Mouse (Mus musculus): ENCODE results near the gene Pacsin2.

Pacsin2 gene

DNA sequence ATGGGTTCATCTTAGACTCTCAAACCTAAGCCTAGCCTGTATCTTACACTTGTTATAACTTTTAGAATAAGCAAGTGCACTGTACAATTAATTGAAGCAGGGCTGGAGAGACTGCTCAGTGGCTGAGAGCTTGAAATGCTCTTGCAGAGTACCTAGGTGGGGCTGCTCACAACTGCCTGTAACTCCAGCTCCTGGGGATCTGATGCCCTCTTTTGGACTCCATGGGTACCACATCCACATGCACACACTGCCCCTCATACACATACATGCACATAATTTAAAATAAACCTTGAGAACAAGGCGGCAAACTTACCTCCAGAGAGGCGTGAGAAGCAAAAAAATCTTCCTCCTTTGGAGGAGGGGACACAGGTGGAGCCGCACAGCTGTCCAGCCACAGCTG lies 132.0 kb downstream of the Pacsin2 start:
- no peak for DNase-seq (ENCODE audit: low spot score in 2 of 2)

DNA sequence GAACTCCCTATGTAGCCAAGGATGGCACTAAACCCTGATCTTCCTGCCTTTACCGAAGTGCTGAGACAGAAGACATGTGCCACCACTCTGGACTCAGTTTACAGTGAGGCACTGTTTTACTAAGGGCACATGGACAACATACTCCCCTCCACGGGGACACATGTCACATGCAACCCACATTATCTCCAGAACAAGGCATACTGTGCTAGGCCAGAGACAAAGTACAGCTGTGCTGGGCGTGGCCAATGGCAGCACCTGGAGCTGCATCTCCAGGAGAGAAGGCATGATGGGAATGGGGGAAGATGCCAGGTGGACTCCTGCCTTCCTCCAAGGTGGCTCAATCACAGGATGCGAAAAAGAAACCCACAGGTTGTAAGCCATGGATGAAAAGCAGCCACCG lies 135.5 kb downstream of the Pacsin2 start:
- no peak for DNase-seq (ENCODE audit: low spot score in 2 of 2)

Measured in heart, adult 9 months (tissue).